Mouse (Mus musculus): Measurements from ENCODE around the gene Plekha6. TPM values are rescaled to one million over a fixed set of nuclear protein-coding genes. Genes with fewer than 3 reads are reported as not detected.

Gene Plekha6
- polyA plus RNA-seq, 1 experiment from 2014 or later = 4.0 TPM

DNA sequence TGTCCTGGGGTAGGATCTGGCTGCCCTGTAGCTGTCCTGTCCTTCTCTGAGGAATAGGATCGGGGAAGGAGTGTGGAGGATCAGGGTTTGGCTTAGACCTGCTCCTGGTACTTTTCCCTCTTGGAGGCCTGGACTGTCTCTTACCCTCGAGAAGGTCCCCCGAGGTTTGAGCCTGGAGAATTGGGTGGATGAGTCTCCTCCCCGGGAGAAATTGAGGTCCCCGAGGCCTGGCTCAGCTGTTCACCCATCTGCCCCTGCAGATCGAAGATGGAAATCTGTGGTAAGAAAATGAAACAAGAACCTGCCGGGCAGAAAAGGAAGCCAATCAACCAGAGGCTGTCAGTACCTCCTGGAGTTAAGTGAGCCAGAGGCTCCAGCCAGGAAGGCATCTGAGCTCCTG, 45.5 kb downstream of the Plekha6 start:
- Histone ChIP-seq H3K9me3 (no peaks in the 10 kb centered on the region), H3K4me1 (peaks cover 35% of the 10 kb centered on the region), H3K27me3 (no peaks in the 10 kb centered on the region), H3K36me3 (no peaks in the 10 kb centered on the region), H3K27ac (peak overlapping the region; percentile 57), H3K9ac (peak overlapping the region; percentile 44; the same call in 1 of the 2 replicates), H3K4me2 (0 out of 2 replicates have a peak overlapping the region, but pooled peaks have one; percentile 5), H3K4me3 (no peak overlapping the region)
- WGBS = 41% methylated on average over 7 of the region's 7 CpGs
- ATAC-seq (ENCODE audit: insufficient number of reproducible peaks, insufficient read depth, low FRiP score, low TSS enrichment, low read depth) = no peak

DNA sequence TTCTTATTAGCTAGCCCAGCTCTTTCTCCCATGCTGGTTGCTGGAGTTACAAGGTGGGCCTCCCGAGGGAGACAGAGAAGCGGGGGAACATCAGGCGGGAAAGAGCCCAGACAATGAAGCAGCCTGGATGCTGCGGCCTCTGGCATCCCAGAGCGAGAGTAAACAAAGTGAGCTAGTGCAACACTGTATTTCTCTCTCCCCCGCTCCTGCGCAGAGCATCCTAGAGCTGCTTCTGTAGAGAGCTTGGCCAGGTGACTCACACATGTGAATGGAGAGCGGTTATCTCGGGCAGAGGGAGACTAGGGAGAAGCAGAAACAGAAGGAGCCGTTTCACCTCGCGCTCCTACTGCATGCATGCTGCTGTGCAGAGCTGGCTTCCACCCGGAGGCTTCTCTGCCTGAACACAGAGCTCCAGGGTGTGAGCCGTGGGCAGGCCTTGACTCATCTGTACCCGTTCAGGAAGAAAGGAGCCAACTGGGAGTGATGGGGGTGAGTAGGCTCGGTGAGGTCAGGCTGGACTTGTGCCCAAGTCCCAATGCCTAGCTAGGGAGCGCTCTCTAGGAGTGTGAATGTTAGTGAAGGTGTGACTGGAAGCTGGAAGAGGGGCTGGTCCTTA, 46.0 kb downstream of the Plekha6 start:
- 35% methylated on average over 17 of the region's 17 CpGs for WGBS
- ATAC-seq (ENCODE audit: insufficient number of reproducible peaks, insufficient read depth, low FRiP score, low TSS enrichment, low read depth) = no peak
- Histone ChIP-seq H3K27ac (peak overlapping the region; percentile 57), H3K9me3 (no peaks in the 10 kb centered on the region), H3K4me2 (0 out of 2 replicates have a peak overlapping the region, but pooled peaks have one; percentile 5), H3K27me3 (no peaks in the 10 kb centered on the region), H3K9ac (peak overlapping the region; percentile 44; the same call in 1 of the 2 replicates), H3K36me3 (no peaks in the 10 kb centered on the region), H3K4me1 (peaks cover 40% of the 10 kb centered on the region), H3K4me3 (no peak overlapping the region)

DNA sequence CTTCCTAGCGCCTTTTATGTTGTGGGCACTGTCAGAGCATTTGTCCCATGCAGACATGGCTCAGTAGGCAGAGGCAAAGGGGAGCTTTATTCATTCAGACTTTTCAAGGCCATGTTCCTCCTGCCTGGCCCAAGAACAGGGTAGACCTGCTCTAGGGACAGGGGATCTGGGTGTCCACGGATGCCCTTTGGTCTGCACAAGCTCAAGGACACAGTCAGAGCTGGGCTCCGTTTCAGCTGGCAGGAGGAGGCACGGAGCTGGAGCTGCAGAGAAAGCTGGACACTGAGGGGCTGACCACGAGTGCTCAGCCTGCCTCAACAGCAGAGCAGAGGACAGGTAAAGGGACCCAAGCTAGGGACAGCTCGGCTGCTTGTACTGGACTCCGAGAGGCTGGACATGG, 46.8 kb downstream of the Plekha6 start:
- no peak overlapping the region for H3K4me2 ChIP-seq
- no peaks in the 10 kb centered on the region for H3K9me3 ChIP-seq
- H3K9ac ChIP-seq = no peak overlapping the region
- no peaks in the 10 kb centered on the region for H3K36me3 ChIP-seq
- no peak overlapping the region for H3K27ac ChIP-seq
- no peaks in the 10 kb centered on the region for H3K27me3 ChIP-seq
- no peak for ATAC-seq (ENCODE audit: insufficient number of reproducible peaks, insufficient read depth, low FRiP score, low TSS enrichment, low read depth)
- H3K4me3 ChIP-seq = no peak overlapping the region
- peaks cover 47% of the 10 kb centered on the region for H3K4me1 ChIP-seq
- WGBS = 67% methylated on average over 7 of the region's 7 CpGs

DNA sequence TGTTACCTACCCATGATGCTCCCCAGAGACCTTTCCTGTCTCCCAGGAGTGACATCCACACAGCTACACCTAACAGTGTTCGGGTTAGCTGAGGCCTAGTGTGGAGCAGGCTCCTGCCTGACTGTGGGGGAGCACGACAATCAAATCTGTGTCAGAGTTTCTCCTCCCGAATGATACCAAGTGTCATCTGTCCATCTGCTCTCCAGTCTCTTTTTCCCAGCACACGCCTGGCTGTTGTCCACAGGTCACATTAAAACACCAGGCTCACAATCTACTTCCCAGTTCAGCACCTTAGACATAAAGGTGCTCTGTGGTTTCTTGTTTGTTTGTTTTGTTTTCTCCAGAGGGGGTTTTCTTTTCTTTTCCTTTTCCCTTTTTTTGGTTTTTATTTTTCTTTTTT, 48.3 kb downstream of the Plekha6 start:
- no peak overlapping the region for H3K4me3 ChIP-seq
- H3K4me2 ChIP-seq = no peak overlapping the region
- peaks cover 6% of the 10 kb centered on the region for H3K27me3 ChIP-seq
- ATAC-seq (ENCODE audit: insufficient number of reproducible peaks, insufficient read depth, low FRiP score, low TSS enrichment, low read depth) = no peak
- H3K9me3 ChIP-seq = no peaks in the 10 kb centered on the region
- H3K27ac ChIP-seq = no peak overlapping the region
- 64% methylated on average over 4 of the region's 4 CpGs for WGBS
- no peak overlapping the region for H3K9ac ChIP-seq
- peaks cover 58% of the 10 kb centered on the region for H3K4me1 ChIP-seq
- no peaks in the 10 kb centered on the region for H3K36me3 ChIP-seq

DNA sequence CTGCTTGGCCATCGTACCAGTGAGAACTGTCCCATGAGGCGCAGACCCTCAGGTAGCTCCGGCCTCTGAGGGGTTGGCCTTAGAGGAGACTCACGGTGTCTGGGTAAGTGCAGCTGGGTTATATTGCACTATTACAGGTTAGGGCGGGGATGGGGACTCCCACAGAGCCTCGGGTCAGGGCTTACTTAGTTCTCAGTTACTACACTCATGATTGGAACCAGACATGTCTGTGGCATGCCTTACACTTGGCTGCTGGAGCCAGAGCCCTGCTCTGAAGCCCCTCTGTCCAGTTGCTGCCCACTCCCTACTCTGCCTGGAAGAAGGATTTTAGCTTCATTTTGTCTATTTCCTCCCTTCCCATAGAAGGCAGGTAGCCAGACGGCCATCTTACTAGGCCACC, 49.1 kb downstream of the Plekha6 start:
- WGBS = 34% methylated on average over 7 of the region's 7 CpGs
- no peaks in the 10 kb centered on the region for H3K9me3 ChIP-seq
- no peaks in the 10 kb centered on the region for H3K36me3 ChIP-seq
- no peak overlapping the region for H3K4me3 ChIP-seq
- no peak for ATAC-seq (ENCODE audit: insufficient number of reproducible peaks, insufficient read depth, low FRiP score, low TSS enrichment, low read depth)
- no peak overlapping the region for H3K4me2 ChIP-seq
- peaks cover 65% of the 10 kb centered on the region for H3K4me1 ChIP-seq
- no peak overlapping the region; the same call in 1 of the 2 replicates for H3K27ac ChIP-seq
- H3K27me3 ChIP-seq = peaks cover 6% of the 10 kb centered on the region
- H3K9ac ChIP-seq = no peak overlapping the region

DNA sequence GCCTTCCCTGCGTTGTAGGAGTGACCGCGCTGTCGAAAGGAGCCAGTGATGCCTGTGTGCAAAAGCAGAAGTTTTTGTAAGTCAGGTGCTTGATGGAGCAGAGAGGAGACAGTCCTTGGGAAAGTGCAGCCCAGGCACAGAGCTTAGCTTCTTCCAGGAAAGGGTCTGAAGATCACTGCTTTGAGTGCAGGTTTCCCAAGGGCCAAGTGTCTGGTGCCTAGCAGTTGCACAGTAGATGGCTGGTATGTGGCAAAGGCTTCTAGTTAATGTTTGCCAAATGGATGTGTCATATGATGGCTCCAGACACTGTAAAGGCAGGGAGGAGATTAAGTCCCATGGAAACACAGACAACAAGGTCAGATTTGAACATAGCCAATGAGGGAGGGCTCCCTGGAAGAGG, 49.9 kb downstream of the Plekha6 start:
- H3K4me3 ChIP-seq = no peak overlapping the region
- no peak overlapping the region for H3K4me2 ChIP-seq
- no peaks in the 10 kb centered on the region for H3K9me3 ChIP-seq
- ATAC-seq (ENCODE audit: insufficient number of reproducible peaks, insufficient read depth, low FRiP score, low TSS enrichment, low read depth) = no peak
- no peaks in the 10 kb centered on the region for H3K36me3 ChIP-seq
- H3K4me1 ChIP-seq = peaks cover 65% of the 10 kb centered on the region
- H3K9ac ChIP-seq = no peak overlapping the region
- 93% methylated on average over 4 of the region's 4 CpGs for WGBS
- H3K27me3 ChIP-seq = peaks cover 6% of the 10 kb centered on the region
- H3K27ac ChIP-seq = no peak overlapping the region

DNA sequence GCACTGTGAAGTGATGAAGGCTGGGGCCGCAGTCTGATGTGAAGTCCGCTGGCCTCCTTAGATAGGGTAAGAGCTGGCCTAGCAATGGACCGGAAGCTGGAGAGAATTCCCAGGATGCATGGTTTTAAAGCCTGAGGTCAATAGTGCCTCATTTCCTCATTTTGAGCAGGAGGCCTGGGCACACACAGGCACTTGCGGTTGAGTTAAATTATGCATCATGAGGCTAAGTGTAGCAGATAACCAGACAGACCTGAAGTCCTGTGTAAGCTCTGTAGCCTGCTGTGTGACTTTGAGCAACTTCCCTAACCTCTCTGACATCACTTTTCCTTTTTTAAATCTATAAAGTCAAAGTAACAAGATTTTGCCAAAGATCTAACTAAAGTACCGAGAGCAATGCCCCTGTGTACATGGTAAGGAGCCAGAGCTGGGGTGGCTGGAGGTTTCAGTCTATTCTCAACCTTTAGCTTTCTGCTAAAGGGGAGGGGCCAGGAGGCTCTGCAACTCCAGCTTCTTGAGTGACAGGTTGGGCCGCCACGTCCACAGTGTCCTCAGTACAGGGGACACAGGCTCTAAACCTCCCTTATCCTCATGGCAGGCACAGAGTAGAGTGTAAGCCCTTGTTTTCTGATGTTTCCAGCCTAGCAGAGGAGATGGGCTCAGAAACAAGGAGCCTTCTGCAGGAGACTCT, 50.8 kb downstream of the Plekha6 start:
- 65% methylated on average over 7 of the region's 7 CpGs for WGBS
- Histone ChIP-seq H3K36me3 (no peaks in the 10 kb centered on the region), H3K4me2 (no peak overlapping the region), H3K4me1 (peaks cover 57% of the 10 kb centered on the region), H3K27me3 (peaks cover 6% of the 10 kb centered on the region), H3K27ac (no peak overlapping the region), H3K9me3 (no peaks in the 10 kb centered on the region), H3K4me3 (no peak overlapping the region), H3K9ac (0 out of 2 replicates have a peak overlapping the region, but pooled peaks have one; percentile 40)
- ATAC-seq (ENCODE audit: insufficient number of reproducible peaks, insufficient read depth, low FRiP score, low TSS enrichment, low read depth) = no peak

DNA sequence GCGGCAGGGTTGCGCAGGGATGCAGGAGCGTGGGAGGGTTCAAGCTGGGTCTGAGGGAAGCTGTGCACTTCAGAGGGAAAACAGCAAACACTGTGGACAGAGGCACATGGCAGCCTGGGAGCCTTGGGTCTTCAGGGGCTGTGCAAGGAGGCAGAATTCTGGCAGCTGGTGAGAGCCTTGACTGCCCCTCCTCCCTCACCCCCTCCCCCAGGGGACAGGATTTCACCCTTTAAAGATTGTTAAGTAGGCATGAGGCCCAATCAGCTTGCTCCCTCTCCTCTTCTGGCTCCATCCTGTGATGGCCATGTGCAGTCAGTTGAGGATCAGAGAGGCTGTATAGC, 51.3 kb downstream of the Plekha6 start:
- Histone ChIP-seq H3K9me3 (no peaks in the 10 kb centered on the region), H3K27ac (no peak overlapping the region), H3K27me3 (peaks cover 6% of the 10 kb centered on the region), H3K36me3 (no peaks in the 10 kb centered on the region), H3K4me3 (no peak overlapping the region), H3K9ac (0 out of 2 replicates have a peak overlapping the region, but pooled peaks have one; percentile 40), H3K4me2 (no peak overlapping the region), H3K4me1 (peaks cover 52% of the 10 kb centered on the region)
- no peak for ATAC-seq (ENCODE audit: insufficient number of reproducible peaks, insufficient read depth, low FRiP score, low TSS enrichment, low read depth)
- WGBS = 83% methylated on average over 3 of the region's 3 CpGs

DNA sequence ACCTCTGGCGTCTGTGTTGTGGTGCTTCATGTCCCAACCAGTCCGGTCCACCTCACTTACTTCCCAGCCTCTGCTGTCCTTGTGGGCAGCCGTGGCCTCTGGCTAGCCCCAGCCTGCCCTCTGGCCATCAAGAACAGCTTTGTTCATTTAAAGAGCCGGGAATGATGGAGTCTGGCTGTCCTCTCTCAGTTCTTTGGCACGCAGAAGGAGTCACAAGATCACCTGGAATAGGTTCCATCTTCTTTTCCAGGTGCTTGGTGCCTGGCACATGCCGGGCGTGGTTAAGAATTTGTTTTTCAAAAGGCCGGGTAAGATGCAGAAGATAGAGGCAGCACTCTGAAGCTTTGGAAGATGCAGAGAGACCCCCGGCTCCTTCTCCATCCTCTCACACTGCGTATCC, 51.7 kb downstream of the Plekha6 start:
- Histone ChIP-seq H3K9ac (no peak overlapping the region), H3K27ac (no peak overlapping the region), H3K4me2 (no peak overlapping the region), H3K36me3 (no peaks in the 10 kb centered on the region), H3K4me1 (peaks cover 48% of the 10 kb centered on the region), H3K4me3 (no peak overlapping the region), H3K9me3 (no peaks in the 10 kb centered on the region), H3K27me3 (peaks cover 6% of the 10 kb centered on the region)
- ATAC-seq (ENCODE audit: insufficient number of reproducible peaks, insufficient read depth, low FRiP score, low TSS enrichment, low read depth) = no peak
- 66% methylated on average over 10 of the region's 10 CpGs for WGBS

DNA sequence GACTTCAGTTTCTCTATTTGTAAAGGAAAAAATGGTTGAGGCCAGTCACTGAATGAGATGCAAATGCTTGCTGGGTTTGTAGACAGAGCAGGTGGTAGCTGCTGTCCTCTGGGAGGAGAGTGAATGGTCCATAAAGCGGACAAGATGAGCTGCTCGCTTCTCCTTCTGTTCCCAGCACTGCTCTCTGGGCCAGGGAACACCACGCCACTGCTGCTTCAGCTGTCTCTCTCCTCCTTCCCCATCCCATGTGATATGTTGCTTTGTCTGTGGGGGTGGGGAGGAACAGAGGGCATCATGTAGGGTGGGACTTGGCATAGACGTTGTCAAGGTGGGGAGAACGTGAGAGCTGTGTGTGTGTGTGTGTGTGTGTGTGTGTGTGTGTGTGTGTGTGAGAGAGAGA, 53.0 kb downstream of the Plekha6 start:
- Histone ChIP-seq H3K4me1 (peaks cover 46% of the 10 kb centered on the region), H3K4me2 (no peak overlapping the region), H3K36me3 (no peaks in the 10 kb centered on the region), H3K9me3 (no peaks in the 10 kb centered on the region), H3K9ac (no peak overlapping the region), H3K27ac (no peak overlapping the region), H3K4me3 (no peak overlapping the region), H3K27me3 (peaks cover 6% of the 10 kb centered on the region)
- no peak for ATAC-seq (ENCODE audit: insufficient number of reproducible peaks, insufficient read depth, low FRiP score, low TSS enrichment, low read depth)
- WGBS = 66% methylated on average over 5 of the region's 5 CpGs

DNA sequence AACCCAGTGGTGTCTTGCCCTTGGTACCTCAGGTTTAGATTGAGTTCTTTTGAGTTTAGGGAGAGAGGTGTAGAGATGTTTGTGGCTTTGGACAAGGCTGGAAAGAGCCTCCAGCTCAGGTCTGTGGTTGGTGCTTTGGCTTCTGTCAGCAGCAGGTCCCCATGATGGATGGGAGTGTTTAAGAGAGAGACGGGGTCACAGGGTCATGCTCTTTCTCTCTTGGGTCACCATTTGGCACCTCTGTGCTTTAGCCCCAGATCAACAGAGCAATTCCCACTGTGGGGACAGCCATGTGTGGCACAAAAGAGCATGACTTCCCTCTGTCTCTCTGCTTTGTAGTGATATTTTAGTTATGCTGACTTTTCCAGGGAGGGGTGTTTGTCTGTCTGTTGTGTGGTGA, 55.1 kb downstream of the Plekha6 start:
- H3K9ac ChIP-seq = no peak overlapping the region
- no peak overlapping the region for H3K4me2 ChIP-seq
- no peak overlapping the region for H3K4me3 ChIP-seq
- ATAC-seq (ENCODE audit: insufficient number of reproducible peaks, insufficient read depth, low FRiP score, low TSS enrichment, low read depth) = no peak
- peaks cover 6% of the 10 kb centered on the region for H3K27me3 ChIP-seq
- no peaks in the 10 kb centered on the region for H3K36me3 ChIP-seq
- no peaks in the 10 kb centered on the region for H3K9me3 ChIP-seq
- H3K27ac ChIP-seq = no peak overlapping the region
- WGBS = 69% methylated on average over 1 of the region's 1 CpGs
- H3K4me1 ChIP-seq = peaks cover 46% of the 10 kb centered on the region

DNA sequence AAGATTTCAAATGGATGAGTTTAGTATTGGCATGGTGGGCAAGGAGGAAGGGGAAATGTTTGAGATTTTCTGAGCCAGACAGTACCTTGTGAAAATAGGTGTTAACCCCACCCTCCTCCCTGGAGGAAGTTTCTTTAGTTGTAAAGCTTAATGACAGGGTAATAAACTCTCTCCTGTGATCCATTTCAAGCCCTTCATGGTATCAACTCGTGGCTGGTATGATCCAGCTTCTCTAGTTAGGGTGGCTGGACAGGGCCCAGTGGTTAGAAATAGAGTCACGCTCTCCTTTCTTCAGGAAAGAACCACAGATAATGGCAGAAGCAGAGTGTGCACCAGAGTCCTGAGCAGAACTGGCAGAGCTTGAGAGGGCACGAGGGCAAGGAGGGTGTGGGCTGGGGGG, 57.4 kb downstream of the Plekha6 start:
- Histone ChIP-seq H3K4me1 (peaks cover 33% of the 10 kb centered on the region), H3K9ac (no peak overlapping the region), H3K27me3 (peaks cover 19% of the 10 kb centered on the region), H3K36me3 (no peaks in the 10 kb centered on the region), H3K4me2 (no peak overlapping the region), H3K4me3 (no peak overlapping the region), H3K9me3 (no peaks in the 10 kb centered on the region), H3K27ac (no peak overlapping the region)
- WGBS = 59% methylated on average over 3 of the region's 3 CpGs
- ATAC-seq (ENCODE audit: insufficient number of reproducible peaks, insufficient read depth, low FRiP score, low TSS enrichment, low read depth) = no peak
